Mouse (Mus musculus): ENCODE results near the gene Camk1g. TPM values are rescaled to one million over a fixed set of nuclear protein-coding genes. Genes with fewer than 3 reads are reported as not detected.

Camk1g gene
- polyA plus RNA-seq, 1 experiment from 2014 or later, result 7.9 TPM

DNA sequence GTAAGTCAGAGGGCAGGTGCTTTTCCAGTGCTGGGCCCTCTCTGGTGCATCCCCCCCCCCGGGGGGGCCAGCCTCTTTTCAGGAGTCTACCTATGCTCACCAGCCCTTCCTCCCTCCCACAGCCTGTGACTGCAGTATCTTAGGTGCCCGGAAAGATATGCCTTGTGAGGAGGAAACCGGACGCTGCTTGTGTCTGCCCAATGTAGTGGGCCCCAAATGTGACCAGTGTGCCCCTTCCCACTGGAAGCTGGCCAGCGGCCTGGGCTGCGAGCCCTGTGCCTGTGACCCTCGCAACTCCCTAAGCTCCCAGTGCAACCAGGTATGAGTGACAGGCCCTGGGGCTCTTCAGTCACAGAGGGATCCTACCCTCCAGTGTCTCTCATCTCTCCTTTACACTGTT, 39.5 kb downstream of the Camk1g start:
- WGBS, result 84% methylated on average over 7 of the region's 7 CpGs
- no peak overlapping the region for H3K9ac ChIP-seq (ENCODE audit: low read length)
- no peak overlapping the region for H3K4me2 ChIP-seq (ENCODE audit: low read depth, low read length)

DNA sequence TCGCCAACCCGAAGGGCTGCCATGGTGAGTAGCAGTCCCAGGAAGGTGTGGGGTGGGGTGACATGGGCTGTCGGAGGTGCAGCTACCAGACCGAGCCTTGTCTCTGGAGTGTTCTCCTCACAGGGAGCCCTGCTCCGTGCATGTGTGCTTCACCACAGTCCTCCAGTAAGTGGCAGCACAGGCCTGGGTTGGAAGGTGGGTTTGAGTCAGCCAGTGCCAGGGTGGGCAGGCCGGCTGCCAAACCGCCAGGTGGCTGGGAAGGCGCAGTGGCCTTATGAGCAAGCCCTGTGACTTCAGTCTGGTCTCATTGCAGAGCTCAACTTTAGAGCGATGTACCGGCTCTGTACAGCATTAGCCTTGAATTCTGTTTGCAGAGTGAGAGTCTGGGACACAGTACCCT, 39.9 kb downstream of the Camk1g start:
- Histone ChIP-seq H3K9me3 (replicated peaks; ENCODE audit: control insufficient read depth, low read length) (no peaks in the 10 kb centered on the region), H3K27me3 (ENCODE audit: control insufficient read depth, insufficient read depth, low read length) (no peaks in the 10 kb centered on the region), H3K4me3 (replicated peaks; ENCODE audit: low read length) (no peak overlapping the region), H3K4me2 (ENCODE audit: low read depth, low read length) (no peak overlapping the region), H3K27ac (ENCODE audit: low read length) (no peak overlapping the region), H3K36me3 (ENCODE audit: control insufficient read depth, insufficient read depth, low read length) (no peaks in the 10 kb centered on the region), H3K4me1 (ENCODE audit: control insufficient read depth, insufficient read depth, low read length) (no peaks in the 10 kb centered on the region), H3K9ac (ENCODE audit: low read length) (no peak overlapping the region)
- peak; percentile 79; the same call in 1 of the 2 replicates for ATAC-seq (ENCODE audit: insufficient read depth, low FRiP score)
- WGBS, result 44% methylated on average over 10 of the region's 10 CpGs

More for the DNA sequence above, 39.5 kb downstream of the Camk1g start:
- H3K4me1 ChIP-seq (ENCODE audit: control insufficient read depth, insufficient read depth, low read length), result no peaks in the 10 kb centered on the region
- H3K4me3 ChIP-seq (replicated peaks; ENCODE audit: low read length), result no peak overlapping the region
- no peaks in the 10 kb centered on the region for H3K36me3 ChIP-seq (ENCODE audit: control insufficient read depth, insufficient read depth, low read length)
- no peaks in the 10 kb centered on the region for H3K27me3 ChIP-seq (ENCODE audit: control insufficient read depth, insufficient read depth, low read length)
- H3K27ac ChIP-seq (ENCODE audit: low read length), result no peak overlapping the region
- H3K9me3 ChIP-seq (replicated peaks; ENCODE audit: control insufficient read depth, low read length), result no peaks in the 10 kb centered on the region
- no peak for ATAC-seq (ENCODE audit: insufficient read depth, low FRiP score)

DNA sequence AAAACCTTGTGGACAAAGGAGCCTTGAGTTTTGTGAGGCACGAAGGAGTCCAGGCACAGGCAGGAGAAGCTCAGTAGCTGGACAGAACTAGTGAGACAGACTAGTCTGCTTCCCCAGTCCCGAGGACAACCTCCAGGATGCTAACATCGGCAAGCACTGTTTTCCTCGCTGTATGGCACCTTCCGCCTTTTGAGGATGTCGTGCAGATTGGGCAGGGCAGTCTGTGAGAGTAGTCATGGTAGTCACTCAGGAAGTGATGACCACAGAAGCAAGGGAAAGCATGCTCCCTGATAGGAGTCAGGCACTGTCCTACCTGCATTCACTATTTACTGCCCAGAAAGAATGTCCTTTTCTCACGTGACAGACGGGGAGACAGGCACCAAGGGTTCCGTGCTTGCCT, 40.5 kb downstream of the Camk1g start:
- Histone ChIP-seq H3K27ac (ENCODE audit: low read length) (no peak overlapping the region), H3K27me3 (ENCODE audit: control insufficient read depth, insufficient read depth, low read length) (no peaks in the 10 kb centered on the region), H3K9ac (ENCODE audit: low read length) (no peak overlapping the region), H3K9me3 (replicated peaks; ENCODE audit: control insufficient read depth, low read length) (no peaks in the 10 kb centered on the region), H3K4me1 (ENCODE audit: control insufficient read depth, insufficient read depth, low read length) (no peaks in the 10 kb centered on the region), H3K36me3 (ENCODE audit: control insufficient read depth, insufficient read depth, low read length) (no peaks in the 10 kb centered on the region), H3K4me3 (replicated peaks; ENCODE audit: low read length) (no peak overlapping the region), H3K4me2 (ENCODE audit: low read depth, low read length) (no peak overlapping the region)
- ATAC-seq (ENCODE audit: insufficient read depth, low FRiP score), result no peak
- WGBS, result 79% methylated on average over 9 of the region's 9 CpGs

DNA sequence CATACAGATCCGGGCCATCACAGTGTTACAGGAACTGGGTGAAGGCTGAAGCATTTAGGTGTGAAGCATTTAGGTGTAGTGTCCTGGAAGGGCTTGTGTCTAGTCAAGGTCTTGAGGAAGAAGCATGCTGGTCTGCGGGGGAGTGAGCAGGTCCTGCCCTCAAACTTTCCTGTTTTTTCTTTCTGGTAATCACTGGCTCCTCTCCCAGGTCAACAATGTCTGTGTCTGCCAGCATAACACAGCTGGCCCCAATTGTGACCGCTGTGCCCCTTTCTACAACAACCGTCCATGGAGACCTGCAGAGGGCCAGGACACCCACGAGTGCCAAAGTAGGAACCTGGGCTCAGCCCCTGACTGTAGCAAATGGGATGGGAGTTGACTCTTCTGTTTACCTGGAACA, 42.4 kb downstream of the Camk1g start:
- no peak for ATAC-seq (ENCODE audit: insufficient read depth, low FRiP score)
- WGBS, result 71% methylated on average over 5 of the region's 5 CpGs

DNA sequence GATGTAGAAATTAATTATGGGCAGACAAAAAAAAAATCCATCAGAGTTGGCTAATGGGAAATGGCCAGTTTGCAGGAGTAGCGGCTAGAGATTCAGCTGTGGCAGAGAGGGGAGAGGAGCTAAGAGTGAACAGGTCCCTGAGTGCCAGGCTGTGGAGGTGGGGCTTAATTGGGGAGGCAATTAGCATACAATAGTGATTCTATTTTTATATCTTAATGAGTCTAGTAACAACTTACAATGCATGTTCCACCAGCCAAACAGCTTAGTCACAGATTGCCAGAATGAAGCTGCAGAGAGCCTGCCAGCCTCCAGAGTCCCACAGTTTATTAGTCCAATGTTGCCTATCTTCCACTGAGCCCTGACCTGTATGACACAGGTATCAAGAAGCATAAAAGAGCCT, 42.9 kb downstream of the Camk1g start:
- Histone ChIP-seq H3K9me3 (replicated peaks; ENCODE audit: control insufficient read depth, low read length) (no peaks in the 10 kb centered on the region), H3K27me3 (ENCODE audit: control insufficient read depth, insufficient read depth, low read length) (no peaks in the 10 kb centered on the region), H3K36me3 (ENCODE audit: control insufficient read depth, insufficient read depth, low read length) (no peaks in the 10 kb centered on the region), H3K4me2 (ENCODE audit: low read depth, low read length) (no peak overlapping the region), H3K4me3 (replicated peaks; ENCODE audit: low read length) (no peak overlapping the region), H3K9ac (ENCODE audit: low read length) (no peak overlapping the region), H3K27ac (ENCODE audit: low read length) (no peak overlapping the region), H3K4me1 (ENCODE audit: control insufficient read depth, insufficient read depth, low read length) (no peaks in the 10 kb centered on the region)
- 80% methylated on average over 1 of the region's 1 CpGs for WGBS
- ATAC-seq (ENCODE audit: insufficient read depth, low FRiP score), result no peak

More for the DNA sequence above, 42.4 kb downstream of the Camk1g start:
- no peaks in the 10 kb centered on the region for H3K9me3 ChIP-seq (replicated peaks; ENCODE audit: control insufficient read depth, low read length)
- H3K27me3 ChIP-seq (ENCODE audit: control insufficient read depth, insufficient read depth, low read length), result no peaks in the 10 kb centered on the region
- no peak overlapping the region for H3K4me2 ChIP-seq (ENCODE audit: low read depth, low read length)
- H3K27ac ChIP-seq (ENCODE audit: low read length), result no peak overlapping the region
- H3K36me3 ChIP-seq (ENCODE audit: control insufficient read depth, insufficient read depth, low read length), result no peaks in the 10 kb centered on the region
- no peak overlapping the region for H3K9ac ChIP-seq (ENCODE audit: low read length)
- no peaks in the 10 kb centered on the region for H3K4me1 ChIP-seq (ENCODE audit: control insufficient read depth, insufficient read depth, low read length)
- no peak overlapping the region for H3K4me3 ChIP-seq (replicated peaks; ENCODE audit: low read length)

DNA sequence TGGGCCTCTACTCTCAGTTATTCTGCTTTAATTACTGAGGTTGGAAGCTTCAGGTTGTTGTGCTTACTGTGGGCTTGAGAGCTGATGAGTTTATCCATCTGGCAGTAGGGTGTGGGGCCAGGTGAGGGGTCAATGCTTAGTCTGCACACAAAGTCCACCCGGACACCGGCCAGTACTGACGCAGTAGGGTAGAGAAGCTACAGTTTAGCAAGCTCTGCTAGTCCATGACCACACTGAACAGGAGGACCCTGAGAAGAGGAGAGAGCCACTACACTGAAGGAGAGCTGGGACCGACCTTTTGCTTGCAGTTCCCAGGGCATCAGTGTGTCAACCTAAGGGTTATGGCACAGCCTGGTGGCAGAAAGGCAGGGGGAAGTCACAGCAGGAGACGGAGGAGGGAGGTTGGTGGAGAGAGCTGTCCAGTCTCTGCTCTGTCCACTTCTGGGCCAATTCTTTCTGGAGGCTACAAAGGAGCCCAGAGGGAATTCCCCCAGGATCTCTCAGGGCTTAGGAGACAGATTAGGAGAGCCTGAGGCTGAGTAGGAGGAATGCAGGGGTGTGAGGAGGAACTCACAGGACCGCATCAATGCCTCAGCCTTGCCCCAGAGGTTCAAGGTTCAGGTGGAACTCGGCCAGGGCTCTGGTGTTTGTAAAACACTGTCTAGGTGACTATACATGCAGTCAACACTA, 43.5 kb downstream of the Camk1g start:
- H3K4me3 ChIP-seq (replicated peaks; ENCODE audit: low read length), result no peak overlapping the region
- no peak overlapping the region for H3K27ac ChIP-seq (ENCODE audit: low read length)
- no peak for ATAC-seq (ENCODE audit: insufficient read depth, low FRiP score)
- 52% methylated on average over 7 of the region's 7 CpGs for WGBS
- no peaks in the 10 kb centered on the region for H3K4me1 ChIP-seq (ENCODE audit: control insufficient read depth, insufficient read depth, low read length)
- H3K36me3 ChIP-seq (ENCODE audit: control insufficient read depth, insufficient read depth, low read length), result no peaks in the 10 kb centered on the region
- H3K9ac ChIP-seq (ENCODE audit: low read length), result no peak overlapping the region
- H3K4me2 ChIP-seq (ENCODE audit: low read depth, low read length), result no peak overlapping the region
- no peaks in the 10 kb centered on the region for H3K27me3 ChIP-seq (ENCODE audit: control insufficient read depth, insufficient read depth, low read length)
- H3K9me3 ChIP-seq (replicated peaks; ENCODE audit: control insufficient read depth, low read length), result no peaks in the 10 kb centered on the region

DNA sequence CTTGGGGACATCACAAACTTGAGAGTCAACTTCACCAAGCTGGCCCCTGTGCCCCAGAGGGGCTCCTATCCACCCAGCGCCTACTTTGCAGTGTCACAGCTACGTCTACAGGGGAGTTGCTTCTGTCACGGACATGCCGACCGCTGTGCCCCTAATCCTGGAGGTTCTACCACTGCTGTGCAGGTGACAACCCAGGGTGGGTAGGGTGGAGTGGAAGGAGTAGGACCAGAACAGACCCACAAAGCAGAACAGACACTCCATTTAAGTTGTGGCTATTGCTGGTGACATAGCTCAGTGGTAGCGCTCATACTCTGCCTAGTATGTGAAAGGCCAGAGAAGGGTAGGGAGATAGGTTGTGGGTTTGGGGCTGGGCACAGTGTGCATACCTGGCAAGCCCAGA, 44.2 kb downstream of the Camk1g start:
- ATAC-seq (ENCODE audit: insufficient read depth, low FRiP score), result no peak
- H3K4me1 ChIP-seq (ENCODE audit: control insufficient read depth, insufficient read depth, low read length), result no peaks in the 10 kb centered on the region
- no peak overlapping the region for H3K4me3 ChIP-seq (replicated peaks; ENCODE audit: low read length)
- H3K9me3 ChIP-seq (replicated peaks; ENCODE audit: control insufficient read depth, low read length), result no peaks in the 10 kb centered on the region
- 94% methylated on average over 6 of the region's 6 CpGs for WGBS
- H3K36me3 ChIP-seq (ENCODE audit: control insufficient read depth, insufficient read depth, low read length), result no peaks in the 10 kb centered on the region
- no peak overlapping the region for H3K9ac ChIP-seq (ENCODE audit: low read length)
- no peak overlapping the region for H3K27ac ChIP-seq (ENCODE audit: low read length)
- no peak overlapping the region for H3K4me2 ChIP-seq (ENCODE audit: low read depth, low read length)
- H3K27me3 ChIP-seq (ENCODE audit: control insufficient read depth, insufficient read depth, low read length), result no peaks in the 10 kb centered on the region

DNA sequence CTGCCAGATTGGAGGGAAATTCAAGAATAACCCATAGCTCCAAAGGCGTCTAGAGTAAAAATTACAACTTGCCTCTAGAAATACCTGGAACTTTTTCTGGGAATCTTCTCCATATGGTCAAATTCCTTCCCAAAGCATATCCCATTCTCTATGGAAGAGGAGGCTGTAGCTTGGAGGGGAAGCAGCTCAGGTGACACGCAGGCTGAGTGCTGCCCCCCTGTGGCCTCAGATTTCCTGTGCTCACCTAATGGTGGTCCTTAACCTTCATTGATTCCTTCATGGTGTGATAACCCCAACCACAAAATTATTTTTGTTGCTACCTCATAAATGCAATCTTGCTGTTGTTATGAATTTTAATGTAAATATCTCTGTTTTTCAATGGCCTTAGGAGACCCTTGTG, 45.9 kb downstream of the Camk1g start:
- WGBS, result 35% methylated on average over 2 of the region's 2 CpGs
- no peak overlapping the region for H3K4me3 ChIP-seq (replicated peaks; ENCODE audit: low read length)
- H3K36me3 ChIP-seq (ENCODE audit: control insufficient read depth, insufficient read depth, low read length), result no peaks in the 10 kb centered on the region
- ATAC-seq (ENCODE audit: insufficient read depth, low FRiP score), result no peak
- no peak overlapping the region for H3K27ac ChIP-seq (ENCODE audit: low read length)
- H3K9me3 ChIP-seq (replicated peaks; ENCODE audit: control insufficient read depth, low read length), result no peaks in the 10 kb centered on the region
- no peaks in the 10 kb centered on the region for H3K4me1 ChIP-seq (ENCODE audit: control insufficient read depth, insufficient read depth, low read length)
- no peaks in the 10 kb centered on the region for H3K27me3 ChIP-seq (ENCODE audit: control insufficient read depth, insufficient read depth, low read length)
- H3K9ac ChIP-seq (ENCODE audit: low read length), result no peak overlapping the region
- no peak overlapping the region for H3K4me2 ChIP-seq (ENCODE audit: low read depth, low read length)

DNA sequence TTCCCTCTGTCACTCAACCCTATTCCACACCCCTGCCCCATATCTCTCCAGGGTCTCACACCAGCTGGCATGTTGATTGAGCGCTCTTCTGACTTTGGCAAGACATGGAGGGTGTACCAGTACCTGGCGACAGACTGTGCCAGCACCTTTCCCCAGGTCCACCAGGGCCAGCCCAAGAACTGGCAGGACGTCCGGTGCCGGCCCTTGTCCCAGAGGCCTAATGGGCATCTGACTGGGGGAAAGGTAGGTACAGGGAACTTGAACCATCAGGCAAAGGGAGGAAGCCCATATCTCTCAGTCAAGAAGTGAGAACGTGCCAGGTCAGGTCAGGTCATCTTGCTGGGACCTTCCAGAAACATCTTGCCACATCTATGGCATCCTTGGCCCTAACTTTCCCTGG, 46.4 kb downstream of the Camk1g start:
- WGBS, result 87% methylated on average over 6 of the region's 6 CpGs
- ATAC-seq (ENCODE audit: insufficient read depth, low FRiP score), result no peak

More for the DNA sequence above, 46.4 kb downstream of the Camk1g start:
- Histone ChIP-seq H3K27me3 (ENCODE audit: control insufficient read depth, insufficient read depth, low read length) (no peaks in the 10 kb centered on the region), H3K36me3 (ENCODE audit: control insufficient read depth, insufficient read depth, low read length) (no peaks in the 10 kb centered on the region), H3K9ac (ENCODE audit: low read length) (no peak overlapping the region), H3K4me3 (replicated peaks; ENCODE audit: low read length) (no peak overlapping the region), H3K27ac (ENCODE audit: low read length) (no peak overlapping the region), H3K4me2 (ENCODE audit: low read depth, low read length) (no peak overlapping the region), H3K9me3 (replicated peaks; ENCODE audit: control insufficient read depth, low read length) (no peaks in the 10 kb centered on the region), H3K4me1 (ENCODE audit: control insufficient read depth, insufficient read depth, low read length) (no peaks in the 10 kb centered on the region)

Measured in stomach, embryonic 16.5 days (tissue).